Mouse (Mus musculus) A20 (cell line): ENCODE measurements around the gene Vmn2r34.
"Not testable (repeated sequence)": the region's sequence is repeated elsewhere in the genome, so short reads cannot be mapped to it uniquely, and the experiment has no call there.

Source experiments
- DNase-seq: peaks from one replicate; pipeline ENCODE4 v3.0.0-alpha.2; 2011; ENCODE audit warnings: low read depth, low spot score

Gene Vmn2r34

GRCm38 (mm10) chr7:7689413-7689812 is at the start of gene Vmn2r34:
Gene Vmn2r34 (minus strand): TSS chr7:7689513.
- DNase-seq: not testable (repeated sequence)

GRCm38 (mm10) chr7:7674032-7674431 is 15.3 kb downstream of the Vmn2r34 start:
- not testable (repeated sequence) for DNase-seq
